Mouse (Mus musculus): ENCODE measurements around the gene Slc26a9.

Gene Slc26a9

DNA sequence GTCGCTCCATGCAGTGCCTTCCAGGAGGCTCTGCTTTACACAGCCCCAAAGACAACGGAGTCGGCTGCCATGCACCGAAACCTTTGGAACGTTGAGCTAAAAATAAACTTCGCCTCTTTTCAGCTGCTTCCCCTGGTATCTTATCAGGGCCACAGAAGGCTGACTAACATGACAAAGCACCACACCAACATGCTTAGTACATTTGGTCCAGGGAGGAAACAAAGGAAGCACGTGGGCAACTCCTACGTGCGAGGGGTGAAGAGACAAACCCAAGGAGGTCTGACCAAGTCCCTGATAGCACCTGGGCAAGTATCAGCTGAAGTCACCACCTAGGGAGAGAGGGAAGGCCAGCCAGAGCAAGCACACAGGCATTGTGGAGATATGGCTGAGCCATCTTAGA lies 7.3 kb upstream of the Slc26a9 start:
- DNase-seq (ENCODE audit: low spot score), result no peak

DNA sequence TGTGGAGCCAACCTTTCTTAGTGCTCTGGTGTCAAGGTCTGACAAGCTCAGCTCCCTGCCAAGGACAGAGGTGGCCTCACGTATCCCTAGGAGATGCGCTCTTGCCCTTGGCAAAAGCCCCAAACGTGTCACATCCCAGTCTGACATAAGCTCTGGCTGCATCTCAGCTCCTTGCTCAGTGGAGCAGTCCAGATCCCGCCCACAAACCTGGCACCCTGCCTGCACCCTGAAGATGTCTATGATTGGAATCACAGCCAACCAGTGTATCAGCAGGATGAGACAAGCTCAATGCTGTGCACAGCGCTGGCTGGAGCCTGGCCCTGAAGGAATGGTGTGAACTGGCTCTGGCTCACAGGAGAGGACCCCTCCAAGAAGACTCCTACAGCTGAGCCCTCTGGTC lies 6.6 kb upstream of the Slc26a9 start:
- peak; percentile 86 for DNase-seq (ENCODE audit: low spot score)

DNA sequence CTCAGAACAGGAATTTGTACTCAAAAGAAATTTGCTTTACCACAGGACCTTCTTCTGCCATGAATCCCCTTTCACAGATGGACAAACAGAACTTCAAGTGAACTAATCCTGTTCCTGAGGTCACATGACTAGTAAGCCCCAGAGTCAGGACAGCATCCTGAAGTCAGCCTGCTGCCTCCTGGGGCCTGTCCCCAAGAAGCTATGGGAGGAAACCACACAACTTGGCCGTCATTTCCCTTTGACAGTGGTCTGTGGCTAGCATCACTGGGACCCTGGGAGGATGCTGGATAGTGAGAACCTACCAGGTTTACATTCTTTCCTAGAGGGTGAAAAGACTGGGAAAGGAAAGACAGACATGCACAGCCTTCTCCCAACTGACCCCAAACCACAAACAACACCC lies 5.1 kb upstream of the Slc26a9 start:
- no peak for DNase-seq (ENCODE audit: low spot score)

DNA sequence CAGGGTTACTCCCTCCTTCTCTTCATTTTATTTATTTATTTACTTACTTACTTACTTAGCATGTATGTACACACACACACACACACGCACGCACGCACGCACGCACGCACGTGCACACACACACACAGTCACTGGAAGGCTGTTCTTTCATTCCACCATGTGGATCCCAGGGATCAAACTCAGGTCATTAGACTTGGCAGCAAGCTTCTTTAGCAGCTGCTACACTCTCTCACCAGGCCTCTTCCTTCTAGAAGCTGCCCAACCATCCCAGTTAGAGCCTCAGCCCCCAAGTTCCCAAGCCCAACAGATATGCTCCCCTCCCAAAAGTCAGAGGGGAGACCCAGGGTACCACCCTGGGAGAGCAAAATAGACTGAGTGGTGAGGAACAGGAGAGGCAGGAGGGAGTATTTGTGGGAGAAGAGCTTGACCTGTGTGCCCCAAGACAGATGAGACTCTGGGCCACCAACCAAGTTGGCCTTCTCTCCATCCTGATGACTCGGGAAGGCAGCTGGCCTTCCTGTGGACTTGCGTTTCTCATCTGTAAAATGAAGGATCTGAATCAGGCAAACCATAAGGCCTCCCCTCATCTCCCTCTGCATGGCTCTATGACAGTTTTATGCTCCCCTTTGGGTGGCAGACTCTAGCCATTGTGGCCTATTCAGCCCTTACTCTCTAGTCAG lies 4.2 kb upstream of the Slc26a9 start:
- DNase-seq (ENCODE audit: low spot score), result no peak

DNA sequence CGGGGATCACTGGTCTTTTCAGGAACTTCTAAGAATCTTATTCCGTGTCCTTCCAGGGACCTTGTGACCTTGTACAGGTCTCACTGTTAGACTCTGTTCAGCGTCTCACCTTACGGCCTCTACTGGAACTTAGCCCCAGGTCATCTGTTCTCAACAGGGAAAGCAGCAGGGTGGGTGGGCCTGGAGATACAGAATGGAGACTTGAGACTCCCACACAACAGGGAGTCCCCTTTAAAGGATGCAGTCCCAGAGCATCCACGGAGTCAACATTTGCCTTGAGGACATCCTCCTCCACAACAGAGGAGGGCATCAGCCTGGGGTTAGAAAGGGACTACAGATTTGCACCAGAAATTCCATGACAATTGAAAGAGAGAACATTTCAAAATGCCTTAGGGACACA lies 1.6 kb downstream of the Slc26a9 start:
- DNase-seq (ENCODE audit: low spot score), result no peak

DNA sequence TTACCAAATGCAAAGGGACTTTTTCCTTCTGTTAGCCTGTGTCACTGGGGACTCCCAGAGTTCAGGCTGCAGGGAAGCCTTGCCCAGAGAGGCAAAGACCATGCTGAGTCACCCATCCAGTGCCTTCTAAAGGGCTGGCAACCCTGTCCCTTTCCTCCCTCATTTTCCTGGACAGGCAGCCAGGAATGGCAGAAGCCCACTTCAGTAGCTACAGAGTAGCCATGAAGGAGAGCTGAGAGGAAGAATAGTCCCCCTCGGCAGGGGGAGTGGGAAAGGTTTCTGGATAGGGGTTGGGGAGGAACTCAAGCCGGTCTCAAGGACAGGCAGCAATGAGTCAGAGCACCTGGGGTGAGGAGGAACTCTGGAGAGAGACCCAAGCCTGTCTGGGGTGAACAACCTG lies 3.9 kb downstream of the Slc26a9 start:
- DNase-seq (ENCODE audit: low spot score), result no peak

DNA sequence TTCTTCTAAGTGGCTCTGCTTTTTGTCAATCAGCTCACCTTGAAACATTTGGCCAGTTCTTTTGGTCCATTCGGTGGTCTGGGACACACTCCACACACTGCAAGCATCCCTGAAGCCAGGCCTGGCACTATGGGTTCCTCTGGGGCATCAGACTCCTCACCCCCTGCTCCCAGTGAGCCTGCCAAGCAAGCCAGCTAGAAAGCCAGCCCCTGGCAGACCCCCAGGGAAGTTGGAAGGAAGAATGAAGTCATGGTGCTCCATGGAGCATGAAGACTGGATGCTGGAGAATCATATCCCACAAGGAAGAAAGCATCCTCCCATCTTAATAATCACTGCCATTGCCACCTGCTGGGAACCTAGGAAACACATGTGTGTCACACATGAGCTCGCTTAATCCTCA lies 4.8 kb downstream of the Slc26a9 start:
- no peak for DNase-seq (ENCODE audit: low spot score)

DNA sequence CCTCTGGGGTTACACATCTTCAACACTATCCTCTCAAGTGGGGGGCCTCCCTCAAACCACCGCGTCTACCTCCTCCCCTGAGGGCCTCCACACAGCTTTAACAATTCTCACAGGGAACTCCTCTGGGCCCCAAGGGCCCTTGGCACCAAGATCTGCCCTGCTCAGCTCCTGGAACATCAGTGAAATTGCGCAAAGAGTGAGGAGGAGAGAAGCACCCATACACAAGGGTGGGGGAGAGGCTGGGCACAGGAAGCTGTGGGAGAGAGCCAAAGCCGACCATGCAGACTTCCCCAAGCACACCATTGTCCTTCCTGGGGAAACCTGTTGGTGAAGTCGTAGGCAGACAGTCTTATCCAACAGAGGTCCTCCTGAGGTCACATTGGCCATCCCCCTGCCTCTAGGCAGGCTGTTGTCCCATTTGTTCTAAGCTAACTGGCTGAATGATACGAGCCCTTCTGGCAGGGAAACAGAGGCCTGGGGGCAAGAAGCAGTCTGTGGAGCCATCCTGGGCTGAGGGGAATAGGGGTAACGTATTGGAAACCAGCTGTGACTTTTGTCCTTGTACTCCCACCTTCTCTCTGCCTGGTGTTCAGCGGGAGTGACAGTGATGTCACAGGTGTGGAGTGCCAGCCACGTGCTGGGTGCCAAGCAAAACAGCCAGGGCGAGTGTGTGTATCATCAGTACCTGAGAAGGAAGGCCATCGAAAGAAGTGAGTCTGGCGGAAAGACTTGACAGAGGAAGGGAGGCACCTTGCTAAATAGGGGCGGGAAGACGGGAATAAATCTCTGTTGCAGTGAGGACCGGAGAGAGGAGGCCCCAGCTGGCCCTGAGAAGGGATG lies 6.1 kb downstream of the Slc26a9 start:
- no peak for DNase-seq (ENCODE audit: low spot score)

DNA sequence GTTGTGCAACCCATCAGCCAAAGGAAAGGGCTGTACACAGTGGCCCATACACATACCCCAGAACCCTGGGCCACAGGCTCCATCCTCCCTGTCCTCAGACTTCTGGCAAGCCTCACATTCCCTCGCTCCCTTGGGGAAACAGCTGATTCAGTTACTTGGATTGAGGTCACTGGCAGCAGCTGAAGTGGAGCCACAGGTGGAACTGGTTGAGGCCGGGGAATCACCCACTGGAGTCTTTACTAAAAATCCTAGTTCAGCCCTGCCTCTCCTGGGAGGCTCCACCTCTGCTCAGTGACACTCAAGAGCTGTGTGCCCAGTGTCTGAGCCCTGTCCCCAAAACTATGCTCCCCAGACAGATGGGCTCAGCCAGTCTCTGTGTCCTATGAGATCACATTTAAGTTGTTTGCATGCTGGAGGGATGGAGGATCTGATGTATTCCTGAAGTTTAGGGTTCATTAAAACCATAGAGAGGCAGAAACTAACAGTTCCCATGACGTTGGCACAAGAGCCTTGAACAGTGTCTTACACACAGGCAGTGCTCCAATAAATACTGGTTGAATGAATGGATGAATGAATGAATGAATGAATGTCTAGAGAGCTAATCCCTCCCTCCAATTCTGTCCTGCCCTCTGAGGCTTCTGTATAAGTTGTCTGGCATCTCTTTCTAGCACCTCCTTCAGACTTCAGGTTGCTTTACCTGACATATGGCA lies 7.5 kb downstream of the Slc26a9 start:
- no peak for DNase-seq (ENCODE audit: low spot score)

DNA sequence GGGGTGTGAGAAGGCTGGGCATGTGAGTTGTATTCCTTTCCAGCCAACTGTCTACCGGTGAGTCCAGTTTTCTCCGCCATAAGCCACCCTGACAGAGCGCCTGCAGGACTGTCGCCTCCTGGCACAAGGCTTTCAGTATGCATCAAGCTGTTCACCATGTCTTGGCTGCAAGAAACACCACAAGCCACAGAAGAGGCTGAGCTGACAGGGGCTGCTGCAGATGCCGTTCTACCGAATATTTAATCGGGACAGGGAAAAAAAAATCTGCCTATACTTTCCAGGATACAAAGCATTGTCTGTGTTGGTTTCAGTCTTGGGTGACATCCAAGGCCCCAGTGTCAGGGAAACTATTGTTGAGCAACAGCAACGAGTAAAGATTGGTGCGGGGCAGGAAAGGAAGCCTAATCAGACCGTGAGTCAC lies 8.1 kb downstream of the Slc26a9 start:
- peak; percentile 28 for DNase-seq (ENCODE audit: low spot score)

DNA sequence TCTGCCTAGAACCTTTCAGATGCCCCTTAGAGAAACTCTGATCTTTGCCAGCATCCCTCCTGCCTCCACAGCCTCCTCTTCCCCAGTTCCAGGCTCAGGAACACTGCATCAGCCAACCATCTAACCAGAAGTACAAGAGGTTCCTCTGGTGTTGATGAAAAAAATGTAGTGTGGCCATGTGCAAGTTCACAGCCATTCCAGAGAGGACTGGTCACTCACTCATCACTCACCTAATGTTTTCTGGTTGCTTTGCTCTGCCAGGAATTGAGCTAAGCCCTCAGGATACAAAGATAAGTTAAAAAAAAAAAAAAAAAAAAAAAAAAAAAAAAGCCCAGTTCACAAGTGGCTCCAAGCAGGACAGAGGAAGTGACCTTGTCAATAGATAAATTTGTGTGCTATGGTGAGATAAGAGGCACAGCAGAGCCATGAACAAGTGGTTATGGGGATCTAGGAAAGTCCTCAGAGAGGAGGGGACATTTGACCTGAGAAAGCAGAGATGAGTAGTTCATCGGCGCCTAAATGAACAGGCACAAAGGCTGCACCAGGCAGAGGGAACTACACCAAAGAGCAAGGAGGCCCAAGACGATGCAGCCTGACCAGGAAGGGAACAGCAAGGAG lies 10.5 kb downstream of the Slc26a9 start:
- no peak for DNase-seq (ENCODE audit: low spot score)

DNA sequence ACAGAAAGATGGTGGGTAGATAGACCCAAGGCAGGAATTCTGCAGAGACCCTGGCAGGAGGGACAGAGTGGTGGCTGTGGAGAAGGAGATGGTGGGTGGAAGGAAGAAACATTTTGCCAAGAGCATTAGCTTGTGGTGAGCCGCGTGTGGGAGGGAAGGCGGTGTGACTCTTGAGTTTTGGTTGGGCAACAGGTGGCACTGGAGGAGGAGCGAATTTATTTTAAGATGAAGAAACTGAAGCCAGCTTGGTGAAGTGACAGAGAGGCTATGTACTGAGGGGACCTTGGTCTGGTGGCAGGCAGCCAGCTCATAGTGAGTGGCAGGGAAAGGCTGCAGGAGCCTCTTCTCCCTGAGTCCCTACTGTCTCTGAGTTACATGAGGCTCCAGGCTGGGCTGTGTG lies 11.1 kb downstream of the Slc26a9 start:
- peak; percentile 24 for DNase-seq (ENCODE audit: low spot score)

DNA sequence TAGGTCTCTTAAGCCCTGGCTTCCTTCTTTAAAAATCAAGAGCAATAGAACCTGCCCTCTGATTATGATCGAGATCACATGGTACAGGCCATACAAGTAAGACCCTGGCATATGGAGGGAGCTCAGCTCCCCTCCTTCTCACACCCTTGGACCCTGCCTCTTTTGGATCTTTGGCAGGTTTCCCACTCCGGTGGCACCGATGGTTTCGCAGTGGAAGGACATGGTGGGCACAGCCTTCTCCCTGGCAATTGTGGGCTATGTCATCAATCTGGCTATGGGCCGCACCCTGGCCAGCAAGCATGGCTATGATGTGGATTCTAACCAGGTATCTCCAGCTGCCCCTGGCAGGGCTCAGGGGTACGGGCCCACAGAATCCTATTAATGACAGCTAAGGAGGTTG lies 13.4 kb downstream of the Slc26a9 start:
- no peak for DNase-seq (ENCODE audit: low spot score)

DNA sequence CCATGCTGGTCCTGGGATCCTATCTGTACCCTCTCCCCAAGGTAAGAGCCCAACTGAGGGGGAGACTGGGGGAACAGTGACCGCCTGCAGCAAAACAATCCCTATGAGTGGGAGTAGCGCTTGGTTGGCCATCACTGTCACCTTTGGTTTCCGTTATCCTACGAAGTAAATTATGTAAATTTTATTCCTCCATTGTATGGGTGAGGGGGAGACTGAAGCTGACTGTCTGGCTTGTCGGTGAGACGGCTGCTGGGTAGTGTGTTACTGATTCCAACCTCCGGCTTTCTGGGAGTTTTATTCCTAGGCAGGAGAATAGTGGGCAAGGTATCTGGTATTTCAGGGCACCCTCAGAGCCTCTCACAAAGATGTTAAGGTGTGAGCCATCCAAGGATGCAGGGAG lies 15.0 kb downstream of the Slc26a9 start:
- DNase-seq (ENCODE audit: low spot score), result no peak

DNA sequence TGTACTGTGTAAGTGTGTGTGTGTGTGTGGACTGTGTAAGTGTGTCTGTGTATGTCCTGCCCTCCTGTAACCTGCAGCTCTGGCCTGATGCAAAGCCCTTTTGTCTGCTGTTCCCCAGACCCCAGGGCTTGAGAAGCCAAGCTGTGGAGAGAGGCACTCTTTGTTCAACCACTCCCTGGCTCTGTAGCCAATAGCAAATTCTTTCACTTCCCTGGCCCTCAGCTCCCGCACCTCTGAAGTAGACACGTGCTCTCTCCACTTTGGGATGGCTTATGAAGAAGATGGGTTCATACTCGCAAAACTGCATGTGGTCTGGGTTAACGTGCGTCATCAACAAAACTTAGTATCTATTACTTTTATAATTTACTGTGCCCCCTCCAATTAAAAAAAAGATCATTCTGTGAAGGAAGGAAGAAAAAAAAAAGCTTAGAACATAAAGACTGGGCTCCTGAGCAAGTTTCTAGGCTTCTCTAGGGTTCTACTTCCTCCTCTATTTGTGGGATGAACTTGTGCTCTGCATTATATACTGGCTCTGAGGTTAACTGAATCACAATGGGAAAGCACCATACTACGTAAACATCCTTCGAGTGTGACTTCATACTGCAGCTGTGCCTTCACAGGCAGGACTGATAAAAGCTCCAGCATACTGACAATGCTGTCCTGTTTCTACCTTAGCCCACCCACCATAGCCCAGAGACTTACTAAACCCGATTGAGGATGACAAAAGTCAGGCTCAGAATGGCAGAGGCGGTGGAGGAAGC lies 16.0 kb downstream of the Slc26a9 start:
- DNase-seq (ENCODE audit: low spot score), result no peak

DNA sequence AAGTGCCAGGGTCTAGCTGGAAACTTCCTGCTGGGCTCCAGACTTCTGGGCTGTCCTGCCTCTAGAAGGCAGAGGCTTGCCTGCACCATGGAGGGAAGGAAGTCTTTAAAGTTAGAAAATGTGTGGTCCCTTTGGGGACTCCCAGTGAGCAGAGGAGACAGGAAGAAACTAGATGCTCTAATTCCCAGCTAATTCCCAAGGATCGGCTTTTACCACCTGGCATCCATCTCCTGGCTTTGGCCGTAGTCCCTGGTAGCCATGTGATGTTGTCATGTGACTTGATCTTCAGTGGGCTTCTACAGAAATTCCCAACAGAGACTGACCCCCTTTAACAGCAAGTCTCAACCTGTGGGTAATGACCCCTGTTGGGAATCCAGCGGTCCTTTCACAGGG lies 16.6 kb downstream of the Slc26a9 start:
- DNase-seq (ENCODE audit: low spot score), result no peak

DNA sequence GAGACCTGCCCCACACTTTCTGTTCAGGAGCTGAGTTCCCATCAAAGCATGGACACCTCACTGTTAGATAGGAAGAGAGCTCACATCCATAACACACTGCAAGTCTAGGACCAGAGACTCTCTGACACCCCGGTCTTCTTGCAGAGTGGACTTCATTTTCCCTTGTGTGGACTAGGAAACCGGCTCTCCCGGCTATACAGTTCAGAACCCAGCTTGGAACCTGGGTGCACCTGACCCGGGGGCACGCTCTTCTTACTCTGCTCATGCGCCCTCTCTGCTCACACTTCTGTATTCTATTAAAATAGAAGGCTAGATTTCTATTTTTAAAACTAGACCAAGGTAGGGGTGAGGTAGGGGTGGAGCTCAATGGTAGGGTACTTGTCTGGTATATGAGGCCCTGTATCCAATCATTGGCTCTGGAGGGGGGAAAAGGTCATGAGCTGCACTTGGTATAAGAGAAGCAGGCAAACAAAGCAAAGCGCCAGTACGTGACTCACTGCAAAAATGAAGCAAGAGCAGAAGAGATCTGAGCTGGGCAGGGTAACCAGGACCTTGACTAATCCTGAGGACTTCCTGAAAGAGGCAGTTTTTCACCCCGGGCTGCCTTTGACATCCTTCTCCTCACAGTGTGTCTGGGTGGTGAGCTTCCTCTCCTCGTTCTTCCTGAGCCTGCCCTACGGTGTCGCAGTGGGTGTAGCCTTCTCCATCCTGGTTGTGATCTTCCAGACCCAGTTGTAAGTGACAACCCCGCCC lies 17.4 kb downstream of the Slc26a9 start:
- DNase-seq (ENCODE audit: low spot score), result no peak

DNA sequence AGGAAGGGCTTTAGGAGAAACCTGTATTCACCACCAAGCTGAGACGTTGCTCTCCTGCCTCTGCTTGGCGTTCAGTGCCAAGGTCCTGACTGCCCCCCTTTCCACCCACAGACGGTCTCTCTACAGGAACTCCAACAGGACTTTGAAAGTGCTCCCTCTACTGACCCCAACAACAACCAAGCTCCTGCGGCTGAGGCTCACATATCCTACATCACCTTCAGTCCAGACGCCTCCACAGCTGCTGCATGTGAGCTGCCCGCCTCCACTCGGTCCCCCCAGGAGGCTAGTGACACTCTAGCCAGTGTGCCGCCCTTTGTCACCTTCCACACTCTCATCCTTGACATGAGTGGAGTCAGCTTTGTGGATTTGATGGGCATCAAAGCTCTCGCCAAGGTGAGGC lies 19.9 kb downstream of the Slc26a9 start:
- DNase-seq (ENCODE audit: low spot score), result no peak

DNA sequence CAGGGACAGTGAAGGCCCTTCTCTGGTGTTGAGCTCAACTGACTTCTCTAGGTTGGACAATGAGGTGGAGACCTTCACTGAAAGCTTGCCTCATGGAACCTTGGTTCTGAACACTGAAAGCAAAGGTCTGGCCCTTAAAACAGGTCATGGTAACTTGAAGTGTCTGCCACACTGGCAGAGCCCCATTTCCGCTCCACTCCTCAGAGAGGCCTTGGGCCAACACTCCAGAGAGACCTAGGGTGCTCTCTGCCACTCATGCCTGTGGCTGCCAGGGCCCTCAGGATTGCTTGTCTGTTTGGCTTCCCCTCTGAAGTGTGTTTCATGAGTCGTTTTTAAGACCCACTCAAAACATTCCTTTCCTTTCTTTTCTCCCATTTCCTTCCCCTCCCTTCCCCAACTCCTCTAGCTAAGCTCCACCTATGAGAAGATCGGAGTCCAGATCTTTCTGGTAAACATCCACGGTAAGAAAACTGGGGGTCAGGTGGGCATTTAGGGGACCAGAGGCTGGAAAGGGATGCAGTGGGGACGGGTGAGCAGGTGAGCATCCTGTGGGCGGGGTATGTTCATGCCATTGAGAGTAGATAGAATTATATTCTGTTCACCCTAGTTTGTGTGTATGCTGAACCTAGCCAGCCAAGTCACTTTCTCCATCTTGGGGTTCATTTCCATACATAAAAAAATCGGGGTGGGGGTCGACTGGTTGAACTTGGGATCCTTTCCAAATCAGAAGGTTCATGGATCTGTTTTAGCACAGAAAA lies 20.9 kb downstream of the Slc26a9 start:
- no peak for DNase-seq (ENCODE audit: low spot score)

DNA sequence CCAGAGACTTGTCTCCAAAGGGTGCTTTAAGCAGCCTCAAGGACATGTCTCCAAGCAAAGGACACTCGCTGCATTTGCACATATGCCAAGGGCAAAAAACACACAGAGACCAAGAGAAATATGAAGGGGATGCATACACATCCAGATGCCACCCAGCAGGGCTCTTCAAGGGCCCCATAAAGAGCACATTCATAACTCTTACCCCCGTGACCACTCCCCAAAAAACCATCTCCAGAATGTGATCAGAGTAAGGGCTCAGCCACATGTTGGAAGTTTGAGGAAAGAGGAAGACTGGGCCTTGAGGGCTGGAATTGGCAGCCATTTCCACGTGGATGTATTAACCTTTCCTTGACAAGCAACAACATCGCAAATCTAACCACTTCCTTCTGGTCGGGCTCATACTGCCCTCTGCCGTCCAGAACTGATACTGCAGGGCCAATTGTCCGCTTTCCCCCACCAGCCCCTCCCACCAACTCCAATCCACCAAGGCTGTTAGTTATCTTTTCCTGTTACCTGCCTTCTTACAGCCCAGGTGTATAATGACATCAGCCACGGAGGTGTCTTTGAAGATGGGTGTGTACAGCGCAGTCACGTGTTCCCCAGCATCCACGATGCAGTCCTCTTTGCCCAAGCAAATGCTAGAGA lies 21.7 kb downstream of the Slc26a9 start:
- peak; percentile 24 for DNase-seq (ENCODE audit: low spot score)

Measured in ovary, adult 18-20 months (tissue).